Mouse (Mus musculus) kidney, adult 2 months (tissue): ENCODE data around the gene 4930449I24Rik.
"Not testable (repeated sequence)": the region's sequence is repeated elsewhere in the genome, so short reads cannot be mapped to it uniquely, and the experiment has no call there.

Experiments used
- CTCF ChIP-seq: fragments of 200-500 bp; conservative IDR thresholded peaks from 2 replicates; pipeline ENCODE4 v1.5.1; 2011; ENCODE audit warnings: low read depth, mild to moderate bottlenecking, control low read depth, low read length, moderate library complexity, mixed read lengths; ENCODE audit not compliant: insufficient read depth, insufficient read length
- POLR2A ChIP-seq: fragments of 200-500 bp; IDR thresholded peaks from one replicate; pipeline ENCODE4 v1.6.1; 2011; ENCODE audit warnings: low read depth, low read length, control low read depth

DNA sequence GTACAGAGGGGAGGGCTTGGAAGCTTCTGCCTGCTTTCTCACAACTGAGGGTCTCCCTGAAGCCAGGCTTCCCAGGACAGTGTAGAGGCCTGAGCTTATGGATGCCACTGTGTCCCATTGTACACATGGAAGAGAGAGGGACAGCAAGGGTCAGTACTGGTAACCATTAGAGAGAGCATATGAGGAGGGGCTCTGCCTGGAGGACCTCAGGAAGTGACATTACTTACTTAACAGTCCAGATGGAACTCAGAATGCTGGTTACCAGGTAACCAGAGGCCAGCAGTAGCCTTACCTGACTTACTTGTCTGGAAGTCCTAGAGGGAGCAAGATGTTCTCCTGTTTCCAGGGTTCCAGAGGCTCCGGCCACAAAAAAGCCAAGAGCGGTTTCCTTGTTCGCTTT lies 23.3 kb downstream of the 4930449I24Rik start, which contains the start of gene Gm3404:
- not testable (repeated sequence) for TF ChIP-seq CTCF, POLR2A
